Mouse (Mus musculus): ENCODE results near the gene Olfr476.
"Not testable (repeated sequence)": the region's sequence is repeated elsewhere in the genome, so short reads cannot be mapped to it uniquely, and the experiment has no call there.

DNA sequence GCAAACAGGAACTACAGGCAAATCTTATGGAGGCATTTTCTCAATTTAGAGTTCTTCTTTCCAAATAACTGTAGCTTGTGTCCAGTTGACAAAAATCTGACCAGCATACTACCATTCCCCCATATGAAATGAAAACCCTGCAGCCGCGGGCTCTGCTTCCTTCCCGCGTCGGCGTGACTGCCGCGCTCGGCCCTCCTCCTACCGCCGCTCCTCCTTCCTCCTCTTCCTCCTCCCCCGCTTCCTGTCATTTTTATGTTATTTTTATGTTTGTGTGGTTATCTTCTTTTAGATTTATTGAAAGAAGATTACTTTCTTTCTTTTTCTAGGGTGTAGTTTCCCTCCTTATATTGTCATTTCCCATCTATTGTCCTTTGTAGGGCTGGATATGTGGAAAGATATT is 12.1 kb upstream of the Olfr476 start:
- not testable (repeated sequence) for TF ChIP-seq CTCF (IDR thresholded peaks at IDR 0.05; ENCODE audit: control insufficient read depth, insufficient read depth, low read length); POLR2A (IDR thresholded peaks at IDR 0.05; ENCODE audit: borderline replicate concordance, control insufficient read depth, low read depth, low read length)

All from bone marrow, adult 2 months (tissue).